Mouse (Mus musculus): ENCODE data around the gene Zfp655.
A peak's percentile ranks its signal among the peaks of the same experiment; 100 is the strongest.
"Not testable (repeated sequence)": the region's sequence is repeated elsewhere in the genome, so short reads cannot be mapped to it uniquely, and the experiment has no call there.

Zfp655 gene

DNA sequence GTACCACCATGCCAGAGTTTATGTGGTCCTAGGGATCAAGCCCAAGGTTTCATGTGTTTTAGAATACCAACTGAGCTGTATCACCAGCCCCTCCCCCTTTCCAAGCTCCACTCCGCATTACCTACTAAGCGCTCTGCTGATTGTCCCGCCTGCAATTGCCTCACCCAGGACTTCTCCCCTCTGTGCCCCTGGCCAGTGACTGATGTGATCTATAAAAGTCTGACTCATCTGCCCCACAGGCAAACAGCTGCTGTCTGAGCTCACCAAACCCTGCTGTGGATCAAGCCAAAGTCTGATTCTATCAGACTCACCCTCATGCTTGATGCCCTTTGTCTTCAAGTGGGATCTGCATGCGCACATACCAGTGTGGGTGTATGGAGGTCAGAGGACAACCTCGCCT, 8.7 kb upstream of the Zfp655 start:
- ATAC-seq (ENCODE audit: low TSS enrichment), result no peak

- no peak for ATAC-seq (ENCODE audit: low TSS enrichment)
These were observed 8.1 kb upstream of the Zfp655 start for GRCm38 (mm10) chr5:145223395-145223794.

GRCm38 (mm10) chr5:145226453-145226852, 5.1 kb upstream of the Zfp655 start:
- ATAC-seq (ENCODE audit: low TSS enrichment), result no peak

DNA sequence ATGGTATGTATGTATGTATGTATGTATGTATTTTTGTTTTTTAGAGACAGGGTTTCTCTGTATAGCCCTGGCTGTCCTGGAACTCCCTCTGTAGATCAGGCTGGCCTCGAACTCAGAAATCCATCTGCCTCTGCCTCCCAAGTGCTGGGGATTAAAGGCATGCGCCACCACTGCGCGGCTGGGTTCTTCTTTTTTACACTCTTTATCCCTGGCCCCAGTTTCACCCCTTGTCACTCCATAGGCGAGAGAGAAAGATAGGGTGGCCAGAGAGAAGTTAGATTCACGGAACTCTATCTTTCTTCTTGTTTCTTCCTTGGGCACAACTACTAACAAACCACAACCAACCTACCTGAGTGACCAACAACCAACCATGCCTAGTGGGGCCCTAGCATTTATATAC, 2.2 kb upstream of the Zfp655 start:
- not testable (repeated sequence) for ATAC-seq (ENCODE audit: low TSS enrichment)

DNA sequence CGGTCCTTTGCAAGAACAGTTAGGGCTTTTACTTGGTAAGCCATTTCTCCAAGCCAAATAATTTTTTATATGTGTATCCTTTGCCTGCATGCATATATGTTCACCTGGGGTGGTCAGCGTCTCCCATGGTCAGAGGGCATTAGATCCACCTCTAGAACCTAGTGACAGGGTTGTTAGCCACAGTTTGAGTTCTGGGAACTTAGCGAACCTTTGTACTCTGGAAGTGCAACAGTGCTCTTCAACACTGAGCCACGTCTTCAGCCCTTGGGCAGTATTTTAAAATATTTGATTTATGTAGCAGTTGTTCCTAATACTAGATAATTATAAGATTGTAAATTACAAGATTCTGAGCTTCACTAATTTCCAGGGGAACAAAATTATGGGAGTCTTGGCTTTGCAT, 874 bp upstream of the Zfp655 start:
- ATAC-seq (ENCODE audit: low TSS enrichment), result no peak

DNA sequence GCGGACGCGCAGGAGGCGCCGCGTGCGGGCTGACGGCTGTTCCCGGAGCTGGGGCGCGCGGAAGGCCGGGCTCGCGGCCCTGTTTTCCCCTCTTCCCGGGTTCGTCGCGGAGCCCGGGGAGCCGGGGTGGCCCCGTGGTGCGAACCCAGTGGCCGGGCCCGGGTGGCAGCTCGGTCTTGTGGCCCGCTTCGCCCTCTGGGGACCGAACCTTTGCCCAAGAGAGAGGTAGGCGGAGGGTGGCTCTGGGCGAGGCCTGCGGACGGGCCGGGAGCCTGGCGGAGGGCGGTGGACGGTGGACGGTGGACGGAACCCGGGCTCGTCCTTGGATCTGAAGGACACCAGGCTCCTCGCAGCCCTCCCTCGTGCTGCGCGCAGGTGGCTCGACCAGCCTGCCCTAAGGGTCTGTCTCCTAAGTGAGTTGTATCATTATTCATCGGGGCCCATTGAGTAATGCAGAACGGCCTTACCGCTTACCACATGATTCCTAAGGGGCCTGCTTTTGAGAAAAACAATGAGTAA, 437 bp downstream of the Zfp655 start:
- ATAC-seq (ENCODE audit: low TSS enrichment), result peak; percentile 31

- no peak for ATAC-seq (ENCODE audit: low TSS enrichment)
These were observed 3.1 kb downstream of the Zfp655 start for GRCm38 (mm10) chr5:145234636-145235035.

DNA sequence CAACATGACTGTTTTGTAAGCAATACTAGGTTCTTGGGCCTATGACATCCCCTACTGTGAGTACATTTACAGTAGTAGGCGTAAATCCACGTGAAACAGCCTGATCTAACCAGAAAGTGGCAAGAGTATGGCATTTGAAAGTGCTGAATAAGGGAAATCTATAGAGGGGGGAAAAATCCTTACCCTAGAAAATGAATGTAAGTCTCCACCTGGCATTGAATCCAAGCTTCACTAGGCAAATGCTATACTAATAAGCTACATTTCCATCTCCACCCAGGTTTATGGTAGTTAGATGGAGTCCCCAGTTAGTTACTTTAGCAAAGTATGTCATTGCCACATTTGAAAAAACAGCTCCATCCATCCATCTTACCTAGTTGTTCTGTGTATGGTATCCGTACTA, 18.0 kb downstream of the Zfp655 start:
- ATAC-seq (ENCODE audit: low TSS enrichment), result no peak

DNA sequence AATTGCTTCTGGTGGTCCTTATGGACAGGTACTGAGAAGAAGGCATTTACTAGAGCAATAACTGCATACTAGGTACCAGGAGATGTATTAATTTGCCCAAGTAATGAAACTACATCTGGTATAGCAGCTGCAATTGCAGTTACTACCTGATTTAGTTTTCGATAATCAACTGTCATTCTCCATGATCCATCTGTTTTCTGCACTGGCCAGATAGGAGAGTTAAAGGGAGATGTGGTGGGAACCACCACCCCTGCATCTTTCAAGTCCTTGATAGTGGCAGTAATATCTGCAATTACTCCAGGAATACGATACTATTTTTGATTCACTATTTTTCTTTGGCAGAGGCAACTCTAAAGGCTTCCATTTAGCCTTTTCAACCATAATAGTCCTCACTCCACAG, 42.1 kb downstream of the Zfp655 start:
- not testable (repeated sequence) for ATAC-seq (ENCODE audit: low TSS enrichment)

DNA sequence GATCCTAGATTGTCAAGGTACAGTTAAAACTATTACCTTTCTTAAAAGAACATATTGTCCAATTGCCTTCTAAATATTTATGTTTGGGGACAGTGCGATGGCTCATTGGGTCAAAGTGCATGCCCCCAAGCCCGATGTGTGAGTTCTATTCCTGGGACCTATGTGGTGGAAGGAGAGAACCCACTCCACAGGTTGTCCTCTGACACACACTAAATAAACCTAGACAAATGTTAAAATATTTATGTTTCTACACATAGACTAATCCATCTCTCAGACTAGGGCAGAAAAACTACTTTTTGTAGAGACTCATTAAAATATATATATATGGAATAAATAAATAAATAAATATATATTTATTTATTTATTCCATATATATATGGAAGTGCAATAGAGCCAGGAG, 48.4 kb downstream of the Zfp655 start:
- ATAC-seq (ENCODE audit: low TSS enrichment), result no peak

DNA sequence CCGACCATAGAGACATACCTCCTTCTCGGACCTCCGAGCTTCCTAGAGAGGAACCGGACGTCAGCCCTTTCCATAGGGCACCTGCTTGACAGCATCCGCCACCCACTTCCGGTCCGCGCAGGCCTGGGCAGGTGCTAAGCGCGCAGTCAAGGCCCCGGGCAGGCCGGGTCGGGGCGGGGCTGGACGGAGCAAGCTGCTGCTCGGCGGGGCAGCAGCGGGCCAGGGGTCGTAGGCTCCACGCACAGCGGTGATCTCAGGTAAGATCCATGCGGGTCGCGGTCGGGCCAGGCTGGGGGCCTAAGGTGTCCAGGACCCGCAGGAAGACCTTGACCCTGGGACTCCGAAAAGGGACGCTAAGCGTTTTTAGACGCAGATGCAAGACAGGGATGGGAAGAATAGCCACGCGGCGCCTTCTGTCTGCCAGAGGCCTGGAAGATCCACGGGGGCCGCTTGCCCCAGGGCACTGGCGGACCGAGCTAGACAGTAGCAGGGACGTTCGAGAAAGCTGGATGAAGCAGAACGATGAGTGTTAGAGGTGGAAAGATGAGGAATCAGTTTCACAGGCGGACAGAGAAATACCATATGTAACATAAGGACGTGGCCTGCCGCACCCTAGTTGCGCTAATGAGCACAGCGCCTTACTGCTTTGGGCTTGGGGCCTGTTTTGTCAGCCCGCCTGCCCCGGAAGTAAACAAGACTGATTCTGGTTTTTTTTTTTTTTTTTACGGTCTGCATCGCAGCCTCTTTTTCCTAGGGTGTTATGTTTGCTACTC, 49.0 kb downstream of the Zfp655 start, which contains the start of gene Zscan25:
TSS of gene Zscan25 (plus strand) at position 130 of the 773 bp plus-strand sequence.
- peak; percentile 100 for ATAC-seq (ENCODE audit: low TSS enrichment)

GRCm38 (mm10) chr5:145288382-145288781, 56.9 kb downstream of the Zfp655 start:
- ATAC-seq (ENCODE audit: low TSS enrichment), result no peak

- ATAC-seq (ENCODE audit: low TSS enrichment), result no peak
These were observed 59.2 kb downstream of the Zfp655 start for GRCm38 (mm10) chr5:145290697-145291096.

DNA sequence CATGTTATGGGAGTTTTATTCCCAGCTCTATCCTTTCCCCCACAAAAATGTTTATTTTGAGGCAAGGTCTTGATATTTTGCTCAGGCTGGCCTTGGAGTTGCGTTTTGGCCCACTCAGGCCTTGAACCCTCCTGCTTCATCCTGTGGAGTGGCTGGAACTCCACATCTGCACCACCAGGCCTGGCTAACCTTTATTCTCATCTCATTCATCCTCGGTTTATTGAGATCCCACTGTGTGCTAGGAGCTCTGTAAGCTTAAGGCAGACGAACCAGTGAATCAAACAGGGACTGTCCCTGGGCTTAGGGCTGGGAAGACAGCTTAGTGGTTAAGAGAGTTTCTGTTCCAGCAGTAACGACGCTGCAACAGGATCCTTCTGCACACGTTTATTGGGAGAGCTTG, 60.9 kb downstream of the Zfp655 start:
- ATAC-seq (ENCODE audit: low TSS enrichment), result no peak

Data from frontal cortex, adult (tissue).